Mouse (Mus musculus) hindbrain, embryonic 12.5 days (tissue): Measurements from ENCODE around the gene Prkar2b. TPM values are rescaled to one million over a fixed set of nuclear protein-coding genes. Genes with fewer than 3 reads are reported as not detected.
A peak's percentile ranks its signal among the peaks of the same experiment; 100 is the strongest.

Experiments used
- ATAC-seq: fragments of 200-750 bp; cut with Nextera tagmentation; 2 replicates; pipeline ENCODE4 v1.8.0; 2017; ENCODE audit warnings: moderate TSS enrichment; ENCODE audit not compliant: low FRiP score
- H3K27ac ChIP-seq: fragments of 300-500 bp; sonication (generic); 2 replicates; pipeline ENCODE4 v1.5.1; 2016; ENCODE audit warnings: mild to moderate bottlenecking
- H3K27me3 ChIP-seq: fragments of 300-500 bp; sonication (generic); 2 replicates; pipeline ENCODE4 v1.6.1; 2016; ENCODE audit warnings: mild to moderate bottlenecking
- H3K36me3 ChIP-seq: fragments of 300-500 bp; sonication (generic); 2 replicates; pipeline ENCODE4 v1.6.1; 2016; ENCODE audit warnings: mild to moderate bottlenecking
- H3K4me1 ChIP-seq: fragments of 300-500 bp; sonication (generic); 2 replicates; pipeline ENCODE4 v1.6.1; 2016
- H3K4me2 ChIP-seq: fragments of 300-500 bp; sonication (generic); replicated peaks from 2 replicates; pipeline ENCODE4 v1.6.1; 2016; ENCODE audit warnings: mild to moderate bottlenecking
- H3K4me3 ChIP-seq: fragments of 300-500 bp; sonication (generic); 2 replicates; pipeline ENCODE4 v1.5.1; 2016; ENCODE audit warnings: mild to moderate bottlenecking
- H3K9ac ChIP-seq: fragments of 300-500 bp; sonication (generic); 2 replicates; pipeline ENCODE4 v1.6.1; 2016; ENCODE audit warnings: mild to moderate bottlenecking, moderate library complexity
- H3K9me3 ChIP-seq: fragments of 300-500 bp; sonication (generic); replicated peaks from 2 replicates; pipeline ENCODE4 v1.6.1; 2016; ENCODE audit warnings: mild to moderate bottlenecking
- WGBS: fragments of 180-500 bp; shearing (Covaris S2); methylation state at CpG from one replicate; pipeline ENCODE4 v1.1.7; 2016; 5-methylcytosine and 5-hydroxymethylcytosine counted together
- polyA plus RNA-seq: library from polyadenylated mRNA; unstranded; fragments of >200 nt; fragmentation: Nextera tagmentation; extraction: Ambion mirVana; gene quantifications from 2 replicates; pipeline ENCODE4 v1.2.1, GENCODE M21; 2016

Gene Prkar2b
- polyA plus RNA-seq = 89.0 and 95.7 TPM in 2 replicates

GRCm38 (mm10) chr12:32061090-32061930 lies at the start of gene Prkar2b:
Gene Prkar2b, minus strand, starts transcription at chr12:32061296.
- WGBS = under 1% methylated on average over 54 of the region's 64 CpGs
- Histone ChIP-seq H3K4me1 (peaks cover 28% of the 10 kb centered on the region), H3K4me3 (peak within 1 kb of the TSS; percentile 88), H3K9ac (peak within 1 kb of the TSS; percentile 94), H3K27ac (peak within 1 kb of the TSS; percentile 98), H3K36me3 (no peaks in the 10 kb centered on the region), H3K4me2 (peak within 1 kb of the TSS; percentile 65), H3K9me3 (no peaks in the 10 kb centered on the region), H3K27me3 (no peaks in the 10 kb centered on the region)
- peak; percentile 95 for ATAC-seq

GRCm38 (mm10) chr12:32109201-32109600 lies 48.1 kb upstream of the Prkar2b start:
- WGBS = 87% methylated on average over 8 of the region's 8 CpGs
- Histone ChIP-seq H3K9ac (no peak overlapping the region), H3K4me3 (no peak overlapping the region), H3K27ac (no peak overlapping the region), H3K4me1 (no peaks in the 10 kb centered on the region; the same call in 1 of the 2 replicates), H3K9me3 (no peaks in the 10 kb centered on the region), H3K4me2 (no peak overlapping the region), H3K36me3 (no peaks in the 10 kb centered on the region), H3K27me3 (no peaks in the 10 kb centered on the region)
- no peak for ATAC-seq

GRCm38 (mm10) chr12:32104955-32105521 lies 43.9 kb upstream of the Prkar2b start:
- no peak overlapping the region for H3K9ac ChIP-seq
- H3K36me3 ChIP-seq = no peaks in the 10 kb centered on the region
- no peak overlapping the region for H3K4me3 ChIP-seq
- no peak overlapping the region for H3K27ac ChIP-seq
- H3K4me1 ChIP-seq = no peaks in the 10 kb centered on the region
- WGBS = 78% methylated on average over 4 of the region's 4 CpGs
- no peak for ATAC-seq
- H3K9me3 ChIP-seq = no peaks in the 10 kb centered on the region
- H3K4me2 ChIP-seq = no peak overlapping the region
- no peaks in the 10 kb centered on the region for H3K27me3 ChIP-seq

GRCm38 (mm10) chr12:32104451-32104862 lies 43.4 kb upstream of the Prkar2b start:
- WGBS = 86% methylated on average over 6 of the region's 6 CpGs

GRCm38 (mm10) chr12:32101306-32101705 lies 40.2 kb upstream of the Prkar2b start:
- Histone ChIP-seq H3K27ac (no peak overlapping the region), H3K4me1 (no peaks in the 10 kb centered on the region)
- 89% methylated on average over 4 of the region's 4 CpGs for WGBS

More at GRCm38 (mm10) chr12:32104451-32104862, 43.4 kb upstream of the Prkar2b start:
- H3K36me3 ChIP-seq = no peaks in the 10 kb centered on the region
- H3K9ac ChIP-seq = no peak overlapping the region
- H3K27ac ChIP-seq = no peak overlapping the region
- ATAC-seq = no peak
- no peaks in the 10 kb centered on the region for H3K27me3 ChIP-seq
- H3K4me1 ChIP-seq = no peaks in the 10 kb centered on the region
- no peak overlapping the region for H3K4me2 ChIP-seq
- no peak overlapping the region for H3K4me3 ChIP-seq
- H3K9me3 ChIP-seq = no peaks in the 10 kb centered on the region

GRCm38 (mm10) chr12:32099686-32100206 lies 38.6 kb upstream of the Prkar2b start:
- Histone ChIP-seq H3K4me1 (no peaks in the 10 kb centered on the region), H3K9me3 (no peaks in the 10 kb centered on the region)

More at GRCm38 (mm10) chr12:32101306-32101705, 40.2 kb upstream of the Prkar2b start:
- Histone ChIP-seq H3K4me2 (no peak overlapping the region), H3K36me3 (no peaks in the 10 kb centered on the region), H3K4me3 (no peak overlapping the region), H3K9me3 (no peaks in the 10 kb centered on the region), H3K9ac (no peak overlapping the region), H3K27me3 (no peaks in the 10 kb centered on the region)
- no peak for ATAC-seq

GRCm38 (mm10) chr12:32098596-32098995 lies 37.5 kb upstream of the Prkar2b start:
- ATAC-seq = no peak
- Histone ChIP-seq H3K36me3 (no peaks in the 10 kb centered on the region), H3K9me3 (no peaks in the 10 kb centered on the region), H3K27me3 (no peaks in the 10 kb centered on the region), H3K4me2 (no peak overlapping the region), H3K9ac (no peak overlapping the region), H3K4me3 (no peak overlapping the region), H3K4me1 (no peaks in the 10 kb centered on the region), H3K27ac (no peak overlapping the region)
- WGBS = 69% methylated on average over 4 of the region's 4 CpGs

More at GRCm38 (mm10) chr12:32099686-32100206, 38.6 kb upstream of the Prkar2b start:
- H3K27me3 ChIP-seq = no peaks in the 10 kb centered on the region
- H3K9ac ChIP-seq = no peak overlapping the region
- no peaks in the 10 kb centered on the region for H3K36me3 ChIP-seq
- ATAC-seq = no peak
- no peak overlapping the region for H3K4me3 ChIP-seq
- H3K4me2 ChIP-seq = no peak overlapping the region
- no peak overlapping the region for H3K27ac ChIP-seq
- 84% methylated on average over 4 of the region's 4 CpGs for WGBS

GRCm38 (mm10) chr12:32097107-32097506 lies 36.0 kb upstream of the Prkar2b start:
- no peak for ATAC-seq
- no peaks in the 10 kb centered on the region for H3K9me3 ChIP-seq
- no peak overlapping the region for H3K4me2 ChIP-seq
- no peaks in the 10 kb centered on the region for H3K36me3 ChIP-seq
- H3K4me1 ChIP-seq = no peaks in the 10 kb centered on the region
- no peak overlapping the region for H3K27ac ChIP-seq
- no peaks in the 10 kb centered on the region for H3K27me3 ChIP-seq
- H3K4me3 ChIP-seq = no peak overlapping the region
- no peak overlapping the region for H3K9ac ChIP-seq
- 74% methylated on average over 1 of the region's 1 CpGs for WGBS

- H3K9me3 ChIP-seq = peaks cover 10% of the 10 kb centered on the region; the same call in 1 of the 2 replicates
- H3K4me1 ChIP-seq = no peaks in the 10 kb centered on the region
- no peak overlapping the region for H3K4me2 ChIP-seq
- H3K36me3 ChIP-seq = no peaks in the 10 kb centered on the region
- no peak overlapping the region for H3K9ac ChIP-seq
- no peak overlapping the region for H3K4me3 ChIP-seq
- H3K27ac ChIP-seq = no peak overlapping the region
- no peaks in the 10 kb centered on the region for H3K27me3 ChIP-seq
- 83% methylated on average over 1 of the region's 1 CpGs for WGBS
- ATAC-seq = no peak
Measured at GRCm38 (mm10) chr12:32095164-32095563, 34.1 kb upstream of the Prkar2b start.

GRCm38 (mm10) chr12:32092452-32092851 lies 31.4 kb upstream of the Prkar2b start:
- peaks cover 10% of the 10 kb centered on the region; the same call in 1 of the 2 replicates for H3K9me3 ChIP-seq
- H3K4me3 ChIP-seq = no peak overlapping the region
- no peak overlapping the region for H3K9ac ChIP-seq
- WGBS = 88% methylated on average over 4 of the region's 4 CpGs
- no peak overlapping the region for H3K27ac ChIP-seq
- no peaks in the 10 kb centered on the region for H3K36me3 ChIP-seq
- H3K4me1 ChIP-seq = no peaks in the 10 kb centered on the region
- no peak for ATAC-seq
- no peak overlapping the region for H3K4me2 ChIP-seq
- no peaks in the 10 kb centered on the region for H3K27me3 ChIP-seq

- no peak for ATAC-seq
- no peak overlapping the region for H3K4me2 ChIP-seq
- H3K36me3 ChIP-seq = no peaks in the 10 kb centered on the region
- H3K9me3 ChIP-seq = peaks cover 10% of the 10 kb centered on the region; the same call in 1 of the 2 replicates
- H3K27ac ChIP-seq = no peak overlapping the region
- H3K4me3 ChIP-seq = no peak overlapping the region
- no peaks in the 10 kb centered on the region for H3K27me3 ChIP-seq
- WGBS = 81% methylated on average over 3 of the region's 3 CpGs
- H3K9ac ChIP-seq = no peak overlapping the region
- H3K4me1 ChIP-seq = no peaks in the 10 kb centered on the region
Measured at GRCm38 (mm10) chr12:32088566-32088965, 27.5 kb upstream of the Prkar2b start.

- ATAC-seq = no peak
- 86% methylated on average over 8 of the region's 8 CpGs for WGBS
- Histone ChIP-seq H3K9me3 (peaks cover 10% of the 10 kb centered on the region; the same call in 1 of the 2 replicates), H3K9ac (no peak overlapping the region), H3K4me1 (no peaks in the 10 kb centered on the region), H3K4me2 (no peak overlapping the region), H3K4me3 (no peak overlapping the region), H3K27ac (no peak overlapping the region), H3K36me3 (no peaks in the 10 kb centered on the region), H3K27me3 (no peaks in the 10 kb centered on the region)
Measured at GRCm38 (mm10) chr12:32087339-32087738, 26.2 kb upstream of the Prkar2b start.
